In genomic region chr4:142126641-142127274, GRCm38 (mm10) we compare ENCODE assay signal across 20 mouse cellular contexts. TPM values are rescaled to one million over a fixed set of nuclear protein-coding genes. Genes with fewer than 3 reads are reported as not detected.
A peak's percentile ranks its signal among the peaks of the same experiment; 100 is the strongest.
DNase-seq lines count a peak whose midpoint lies in the region; ATAC-seq and TF ChIP-seq lines count a peak whose summit lies in the region.
"Had no signal": no experiment of that assay in that cellular context is flagged by ENCODE, and none has a peak within 500 bp of the region (broad histone marks: within the 10 kb centered on the region; RNA-seq: fewer than 3 reads in every experiment).

No protein-coding gene starts in this region.

- H3K36me3 ChIP-seq in forebrain, postnatal 0 days (ENCODE audit: insufficient read depth) = no peaks in the 10 kb centered on the region
- no peaks in the 10 kb centered on the region for H3K36me3 ChIP-seq in forebrain, embryonic 12.5 days (replicated peaks)
- H3K36me3 ChIP-seq in megakaryocyte, embryonic 14.5 days (replicated peaks; ENCODE audit: low read length) = no peaks in the 10 kb centered on the region
- no peaks in the 10 kb centered on the region for H3K36me3 ChIP-seq in heart, embryonic 11.5 days (ENCODE audit: control insufficient read depth, insufficient read depth, low read length)
- H3K36me3 ChIP-seq: hindbrain, embryonic 13.5 days; limb, embryonic 13.5 days had no signal

- H3K27ac ChIP-seq in forebrain, postnatal 0 days (ENCODE audit: low read depth, low read length) = no peak overlapping the region
- no peak overlapping the region for H3K27ac ChIP-seq in forebrain, embryonic 12.5 days
- peak overlapping the region; percentile 96 for H3K27ac ChIP-seq in heart, embryonic 11.5 days (ENCODE audit: low read depth, low read length)
- H3K27ac ChIP-seq: hindbrain, embryonic 13.5 days; limb, embryonic 13.5 days; macrophage; stomach, postnatal 0 days had no signal

- TF ChIP-seq CTCF in forebrain, postnatal 0 days (IDR thresholded peaks at IDR 0.05; ENCODE audit: low read depth) = no peak

- no peak overlapping the region for H3K4me3 ChIP-seq in forebrain, postnatal 0 days (ENCODE audit: low read depth, low read length)
- H3K4me3 ChIP-seq in forebrain, embryonic 12.5 days (replicated peaks) = no peak overlapping the region
- H3K4me3 ChIP-seq in megakaryocyte, embryonic 14.5 days (replicated peaks) = peak overlapping the region; percentile 83
- no peak overlapping the region for H3K4me3 ChIP-seq in heart, embryonic 11.5 days (ENCODE audit: low read depth, low read length)
- H3K4me3 ChIP-seq: erythroblast, embryonic 14.5 days; hindbrain, embryonic 13.5 days; limb, embryonic 13.5 days; myocyte had no signal

- no peak overlapping the region for H3K4me2 ChIP-seq in forebrain, postnatal 0 days (ENCODE audit: low read depth)
- H3K4me2 ChIP-seq in forebrain, embryonic 12.5 days = no peak overlapping the region
- peak overlapping the region; percentile 50 for H3K4me2 ChIP-seq in heart, embryonic 11.5 days
- H3K4me2 ChIP-seq: hindbrain, embryonic 13.5 days; limb, embryonic 13.5 days had no signal

- intact Hi-C loops in heart, postnatal 25 days (cut with DNase I) = no loop called here

- no peak overlapping the region for H3K9ac ChIP-seq in forebrain, postnatal 0 days
- no peak overlapping the region for H3K9ac ChIP-seq in forebrain, embryonic 12.5 days
- peak overlapping the region; percentile 56; the same call in 1 of the 2 replicates for H3K9ac ChIP-seq in heart, embryonic 11.5 days (ENCODE audit: low read depth, low read length)
- H3K9ac ChIP-seq: hindbrain, embryonic 13.5 days; limb, embryonic 13.5 days; liver, postnatal 0 days had no signal

- no peaks in the 10 kb centered on the region for H3K4me1 ChIP-seq in forebrain, postnatal 0 days (ENCODE audit: insufficient read depth)
- H3K4me1 ChIP-seq in forebrain, embryonic 12.5 days = peaks cover 3% of the 10 kb centered on the region; the same call in 1 of the 2 replicates
- H3K4me1 ChIP-seq in megakaryocyte, embryonic 14.5 days = peaks cover 59% of the 10 kb centered on the region
- peaks cover 13% of the 10 kb centered on the region for H3K4me1 ChIP-seq in heart, embryonic 11.5 days (ENCODE audit: control insufficient read depth, insufficient read depth, low read length)

- 73% methylated on average over 10 of the region's 10 CpGs for WGBS in forebrain, postnatal 0 days
- 81% methylated on average over 10 of the region's 10 CpGs for WGBS in forebrain, embryonic 12.5 days
- WGBS in heart, embryonic 11.5 days (ENCODE audit: insufficient replicate concordance) = 32% methylated on average over 10 of the region's 10 CpGs

- peak; percentile 32; the same call in 1 of the 2 replicates for ATAC-seq in forebrain, postnatal 0 days
- ATAC-seq in forebrain, embryonic 12.5 days (ENCODE audit: low FRiP score) = no peak
- no peak for ATAC-seq in megakaryocyte, adult 5-6 weeks (ENCODE audit: poor library complexity, severe bottlenecking)
- ATAC-seq in heart, embryonic 11.5 days (replicated peaks; ENCODE audit: insufficient number of reproducible peaks, low FRiP score, low TSS enrichment) = peak; percentile 70
- ATAC-seq: forebrain, embryonic 16.5 days; liver, postnatal 0 days had no signal

- H3K9me3 ChIP-seq in forebrain, postnatal 0 days (ENCODE audit: low read length) = no peaks in the 10 kb centered on the region
- H3K9me3 ChIP-seq in forebrain, embryonic 12.5 days = no peaks in the 10 kb centered on the region
- 0 out of 2 replicates have a peak, but pooled peaks cover 8% of the 10 kb centered on the region for H3K9me3 ChIP-seq in megakaryocyte, embryonic 14.5 days
- no peaks in the 10 kb centered on the region for H3K9me3 ChIP-seq in heart, embryonic 11.5 days (replicated peaks; ENCODE audit: control insufficient read depth, low read length)
- H3K9me3 ChIP-seq: hindbrain, embryonic 13.5 days; limb, embryonic 13.5 days had no signal

- no peaks in the 10 kb centered on the region for H3K27me3 ChIP-seq in forebrain, postnatal 0 days (ENCODE audit: insufficient read depth, low read length)
- no peaks in the 10 kb centered on the region for H3K27me3 ChIP-seq in forebrain, embryonic 12.5 days
- peaks cover 59% of the 10 kb centered on the region for H3K27me3 ChIP-seq in megakaryocyte, embryonic 14.5 days (replicated peaks)
- H3K27me3 ChIP-seq in heart, embryonic 11.5 days (ENCODE audit: control insufficient read depth, insufficient read depth, low read length) = no peaks in the 10 kb centered on the region
- H3K27me3 ChIP-seq: hindbrain, embryonic 13.5 days; limb, embryonic 13.5 days had no signal

- no peak for DNase-seq in forebrain, postnatal 0 days
- DNase-seq in heart, postnatal 25 days (ENCODE audit: low spot score) = peak; percentile 13
- no peak for DNase-seq in neural tube, embryonic 10.5 days (ENCODE audit: extremely low spot score, low spot score)
- no peak for DNase-seq in cerebellum, adult 11-12 months
- DNase-seq: adrenal gland, postnatal 25 days; cerebellum, adult 9-10 months; gastrocnemius, postnatal 10 days; liver, postnatal 0 days; thymus, postnatal 36 days had no signal

RNA-seq across cellular contexts. Expression of gene Tmem51, which starts 42.7 kb away (rescaled TPM):
- 3.5 and 5.7 TPM in 2 replicates for total RNA-seq in forebrain, postnatal 0 days (2014; rRNA removed)
- polyA plus RNA-seq in forebrain, postnatal 0 days (2015; fragmentation: Nextera tagmentation; extraction: Ambion mirVana) = 6.1 and 7.4 TPM in 2 replicates
- polyA plus RNA-seq in forebrain, embryonic 12.5 days (2016; fragmentation: Nextera tagmentation; extraction: Ambion mirVana) = 4.8 and 6.0 TPM in 2 replicates
- polyA plus RNA-seq in megakaryocyte, embryonic 14.5 days (2012; ENCODE audit: insufficient read depth, low replicate concordance) = 13.4 TPM in 1 of 2 replicates, not detected in the other
- 16.8 and 18.7 TPM in 2 replicates for total RNA-seq in megakaryocyte, adult 5-6 weeks (2015)
- total RNA-seq in megakaryocyte, adult 5-6 weeks (2017) = 13.5 and 18.7 TPM in 2 replicates
- polyA plus RNA-seq in heart, embryonic 11.5 days (2014; fragmentation: Nextera tagmentation; extraction: Ambion mirVana) = 21.9 and 23.4 TPM in 2 replicates
- total RNA-seq in heart, postnatal 25 days (2021) = 1 to 10 TPM; 7.3 to 8.6 TPM
- polyA plus RNA-seq: myocyte had no signal

Comparison
In these comparisons a context has a peak if more than half of its experiments do, and no peak if none do; other contexts are left out.
1. ATAC-seq: peak in forebrain, postnatal 0 days (single experiment) and heart, embryonic 11.5 days (single experiment); none in forebrain, embryonic 12.5 days (single experiment) and megakaryocyte, adult 5-6 weeks (single experiment).